Mouse (Mus musculus) T-helper 2 cell (primary cell): ENCODE measurements at regions not wholly inside any gene's neighbourhood (a gene's known extent, or its start where the extent isn't known, plus 50 kb on each side); places are given as distances from the start of the nearest gene placed in this dataset.
"Not testable (repeated sequence)": the region's sequence is repeated elsewhere in the genome, so short reads cannot be mapped to it uniquely, and the experiment has no call there.

Source experiments
- in situ Hi-C: fragments of 300-600 bp; cut with MboI, MseI; formaldehyde crosslinking; loops from one replicate; pipeline ENCODE4 v1.15.1; 2025; ENCODE audit warnings: high pct_unique_total_duplicates

DNA sequence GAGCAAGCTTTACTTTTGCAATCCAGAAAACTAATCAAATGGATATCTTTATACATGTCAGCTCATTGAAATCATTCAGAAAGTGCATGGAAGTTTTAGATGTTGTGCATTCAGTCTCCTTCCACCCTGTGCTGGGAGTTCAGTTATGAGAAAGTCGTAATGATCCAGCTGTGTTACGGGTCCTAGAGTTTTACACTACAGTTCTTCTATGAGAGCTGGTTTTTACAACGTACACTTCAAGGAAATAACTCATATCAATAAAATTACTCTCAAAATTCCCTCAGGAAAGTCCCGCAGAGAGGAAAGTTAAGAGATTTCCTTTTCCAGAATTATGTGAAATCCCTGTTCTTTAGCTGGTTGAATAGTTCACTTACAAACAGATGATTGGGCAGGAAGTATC lies 418.1 kb upstream of the Slc10a2 start:
- in situ Hi-C loops = no loop called here

DNA sequence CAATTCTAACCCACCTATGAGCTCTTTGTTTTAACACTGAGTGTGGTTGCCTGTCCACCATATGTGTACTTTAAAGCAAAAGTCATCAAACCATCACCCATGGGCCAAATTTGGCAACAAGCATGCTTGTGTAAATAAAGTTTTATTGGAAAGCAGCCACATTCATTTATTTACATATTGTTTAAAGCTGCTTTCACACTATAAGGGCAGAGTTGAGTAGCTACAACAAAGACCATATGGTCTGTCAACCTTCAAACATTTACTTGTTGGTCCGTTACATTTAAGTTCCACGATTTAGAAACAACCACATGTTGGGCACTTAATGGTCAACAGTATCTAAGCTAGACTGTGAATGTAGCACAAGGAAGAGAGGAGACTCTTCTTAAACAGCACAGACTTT lies 390.7 kb upstream of the Slc10a2 start:
- in situ Hi-C loops = loop anchor here (10.0 kb wide), 1 partner anchor 1929 kb away; no protein-coding TSS in a partner anchor

DNA sequence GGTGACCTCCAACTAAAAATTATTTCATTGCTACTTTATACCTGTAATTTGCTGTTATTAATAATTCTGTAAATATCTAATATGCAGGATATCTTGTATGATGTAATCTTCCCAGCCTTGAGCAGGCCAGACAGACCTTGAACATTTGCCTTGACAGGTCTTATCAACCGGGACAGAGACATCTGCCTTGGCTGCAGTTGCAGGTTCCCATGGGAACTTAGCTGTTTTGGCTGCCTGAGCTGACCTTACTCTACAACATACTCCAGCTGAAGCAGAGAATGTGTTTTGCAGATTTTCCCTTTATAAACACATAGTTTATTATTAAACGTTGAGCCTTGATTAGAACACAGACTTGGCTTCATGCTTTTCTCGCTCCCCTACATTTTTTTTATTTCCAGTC lies 385.3 kb upstream of the Slc10a2 start:
- in situ Hi-C loops = loop anchor here (10.0 kb wide), 1 partner anchor 1934 kb away; no protein-coding TSS in a partner anchor

DNA sequence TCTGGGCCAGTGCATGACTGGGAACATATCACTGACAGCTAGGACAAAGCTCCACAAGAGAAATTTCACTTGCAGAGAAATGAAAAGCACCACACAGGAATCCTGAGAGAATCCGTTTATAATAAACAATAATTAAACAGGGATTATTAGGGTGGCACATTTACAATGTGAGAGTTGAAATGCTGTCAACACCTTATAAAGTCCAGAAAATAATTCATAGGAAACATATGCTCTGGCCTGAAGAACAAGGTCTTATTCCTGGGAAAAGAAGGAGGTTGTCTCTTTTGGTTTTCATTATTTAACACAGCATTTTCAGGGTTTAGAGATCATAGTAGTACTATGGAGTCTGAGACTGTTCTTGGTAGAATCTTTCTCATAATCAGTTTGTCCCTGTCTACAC lies 377.8 kb upstream of the Slc10a2 start:
- in situ Hi-C loops = loop anchor here (5.0 kb wide), 1 partner anchor 66 kb away; no protein-coding TSS in a partner anchor

DNA sequence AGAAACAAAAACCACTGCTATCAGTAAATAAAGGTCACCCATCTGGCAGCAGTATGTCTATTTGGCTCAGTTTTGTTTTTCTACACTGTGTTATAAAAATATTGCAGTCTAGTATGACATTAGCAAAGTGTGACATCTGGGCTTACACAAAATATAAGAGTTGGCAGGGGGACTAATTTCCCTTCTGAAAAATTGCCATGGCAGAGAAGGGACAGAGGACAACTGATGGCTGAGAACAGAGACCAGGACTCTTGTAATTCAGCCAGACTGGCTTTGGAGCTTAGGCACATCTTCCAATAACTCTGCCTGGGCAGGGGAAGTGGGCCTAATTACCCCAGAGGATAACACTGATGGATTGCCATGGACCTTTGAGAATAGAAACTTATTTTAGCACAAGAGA lies 367.8 kb upstream of the Slc10a2 start:
- in situ Hi-C loops = no loop called here

DNA sequence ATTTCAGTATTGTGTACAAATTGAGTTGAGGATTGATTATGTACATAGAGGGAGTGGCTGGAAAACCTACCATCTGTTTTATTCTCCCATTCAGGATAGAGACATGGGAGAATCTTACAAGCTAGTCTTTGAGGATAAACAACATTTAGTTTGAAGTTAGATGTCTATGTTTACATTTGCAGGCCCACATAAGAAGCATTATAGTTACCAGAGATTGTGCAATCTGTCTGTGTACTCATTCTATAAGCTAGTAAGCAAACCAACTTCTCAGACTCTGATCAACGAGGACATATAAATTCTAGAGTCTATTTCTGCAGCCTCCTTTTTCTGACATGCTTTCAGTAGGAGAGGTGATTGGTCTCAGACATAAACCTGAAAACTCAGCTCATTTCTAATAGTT lies 367.4 kb upstream of the Slc10a2 start:
- in situ Hi-C loops = no loop called here

DNA sequence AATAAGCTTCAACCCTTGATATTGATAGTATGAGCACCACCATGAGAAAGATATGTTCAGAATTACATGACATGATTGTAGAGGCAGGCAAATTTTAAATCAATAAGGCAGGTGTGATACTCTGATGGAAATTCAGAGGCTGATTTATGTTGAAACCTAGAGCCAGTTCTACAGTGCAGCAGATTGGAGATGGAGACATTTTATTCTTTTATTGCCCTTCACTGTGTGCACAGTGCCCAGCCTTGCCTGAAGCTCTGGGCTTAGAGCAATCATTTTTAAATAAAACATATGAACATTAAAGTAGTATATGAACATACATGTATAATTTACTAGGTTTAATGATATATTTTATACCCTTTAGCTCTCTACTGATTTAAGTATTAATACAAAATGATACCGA lies 352.5 kb upstream of the Slc10a2 start:
- in situ Hi-C loops = no loop called here

DNA sequence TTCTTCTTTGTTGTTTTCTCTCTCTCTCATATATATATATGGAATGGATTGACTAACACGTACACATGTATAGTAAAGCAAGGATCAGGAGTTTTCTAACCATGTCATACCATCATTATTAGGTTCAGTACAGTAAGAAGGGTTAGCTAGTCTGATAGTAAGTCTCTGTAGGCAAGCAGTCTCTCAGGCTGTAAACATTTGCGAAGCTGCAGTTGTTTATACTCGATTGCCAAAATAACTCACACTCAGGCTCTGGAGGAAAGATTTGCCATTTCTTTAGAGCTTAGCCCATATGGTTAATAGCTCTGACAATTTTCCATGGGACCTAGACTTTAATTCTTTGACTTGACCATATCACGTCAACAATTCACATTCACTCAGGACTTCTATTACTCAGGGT lies 348.3 kb upstream of the Slc10a2 start:
- in situ Hi-C loops = no loop called here

DNA sequence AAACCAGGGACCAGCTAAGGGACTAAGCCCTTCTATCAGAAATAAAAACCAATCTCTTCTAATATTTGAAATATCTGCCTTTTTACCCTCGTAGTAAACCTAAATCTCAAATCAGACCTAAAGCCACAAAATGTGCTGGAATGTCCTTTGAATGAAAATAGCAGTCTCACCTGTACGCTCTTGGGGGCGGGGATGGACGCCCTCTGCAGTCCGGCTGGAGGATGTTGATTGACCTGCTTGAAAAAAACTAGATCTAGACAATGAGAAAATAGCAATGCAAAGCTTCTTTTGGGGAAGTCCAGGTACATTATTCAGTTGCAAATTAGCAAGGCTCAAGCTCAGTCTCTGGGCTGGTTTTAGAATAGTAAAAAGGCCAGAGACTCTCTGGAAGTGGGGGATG lies 337.1 kb upstream of the Slc10a2 start:
- in situ Hi-C loops = not testable (repeated sequence)

DNA sequence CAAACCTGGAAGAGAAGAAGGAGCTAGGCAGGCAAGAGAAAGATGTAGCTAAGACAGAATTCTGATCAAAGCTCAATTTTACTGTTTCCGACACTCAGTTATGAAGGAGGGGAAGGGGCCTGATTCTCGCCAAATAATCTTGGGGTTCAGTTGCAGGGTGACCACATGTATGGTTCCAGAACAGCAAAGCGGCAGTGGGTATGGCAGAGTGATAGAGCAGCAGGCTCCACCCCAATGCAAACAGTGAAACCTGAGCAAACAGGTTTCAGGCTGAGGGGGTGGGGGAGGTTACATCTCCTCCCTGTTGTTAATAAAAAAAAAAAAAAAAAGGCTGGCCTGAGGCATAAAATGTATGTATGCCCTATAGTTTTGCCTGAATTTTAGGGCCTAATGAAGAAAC lies 335.3 kb upstream of the Slc10a2 start:
- in situ Hi-C loops = not testable (repeated sequence)

DNA sequence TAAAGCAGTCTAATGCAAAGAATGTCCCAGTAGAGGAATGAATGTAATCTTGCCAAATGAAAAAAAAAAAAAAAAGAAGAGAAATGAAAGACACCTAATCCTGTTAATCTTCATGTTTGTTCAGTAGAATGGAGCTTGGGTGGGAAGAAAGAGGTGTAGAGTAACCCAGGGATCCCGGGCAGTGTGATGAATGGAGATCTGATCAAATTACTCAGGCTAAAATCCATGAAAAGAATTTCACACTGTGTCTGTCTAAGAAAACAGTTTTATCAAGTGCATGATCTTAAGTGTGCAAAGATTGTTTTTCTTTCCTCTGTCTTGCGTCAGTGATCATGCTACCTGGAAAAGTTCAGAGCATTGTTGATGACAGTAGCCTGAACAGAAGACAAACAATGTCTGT lies 333.9 kb upstream of the Slc10a2 start:
- in situ Hi-C loops = no loop called here

DNA sequence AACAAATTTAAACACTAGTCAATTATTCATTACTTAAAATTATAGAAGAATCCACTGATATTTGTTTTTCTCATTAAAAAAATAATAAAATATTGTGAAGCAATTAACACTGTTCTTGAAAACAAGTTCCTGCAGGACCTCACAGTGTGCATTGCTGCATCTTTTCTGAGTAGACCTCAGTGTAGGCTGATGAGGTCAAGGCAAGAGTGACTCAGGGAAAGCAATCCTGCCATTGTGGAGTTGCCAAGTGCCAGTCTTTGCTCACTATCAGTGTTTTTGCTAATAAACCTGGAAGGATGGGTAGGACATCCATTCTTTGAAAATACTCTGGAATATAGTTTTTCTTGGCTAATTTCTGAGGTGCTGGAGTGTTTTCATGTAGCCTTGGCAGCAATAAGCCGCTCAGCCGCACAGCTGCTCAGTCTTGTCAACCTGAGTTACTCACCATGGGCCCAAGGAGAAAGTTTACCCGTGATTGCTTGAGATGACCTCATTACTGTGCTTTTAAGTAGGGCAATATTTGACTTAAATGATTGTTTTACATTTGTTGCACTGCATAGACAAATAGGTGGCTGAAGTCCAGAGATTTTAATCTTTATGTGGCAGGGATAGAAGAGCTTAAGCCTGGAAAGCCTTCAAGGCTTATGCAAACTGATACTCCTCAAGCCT lies 323.3 kb upstream of the Slc10a2 start:
- in situ Hi-C loops = no loop called here

DNA sequence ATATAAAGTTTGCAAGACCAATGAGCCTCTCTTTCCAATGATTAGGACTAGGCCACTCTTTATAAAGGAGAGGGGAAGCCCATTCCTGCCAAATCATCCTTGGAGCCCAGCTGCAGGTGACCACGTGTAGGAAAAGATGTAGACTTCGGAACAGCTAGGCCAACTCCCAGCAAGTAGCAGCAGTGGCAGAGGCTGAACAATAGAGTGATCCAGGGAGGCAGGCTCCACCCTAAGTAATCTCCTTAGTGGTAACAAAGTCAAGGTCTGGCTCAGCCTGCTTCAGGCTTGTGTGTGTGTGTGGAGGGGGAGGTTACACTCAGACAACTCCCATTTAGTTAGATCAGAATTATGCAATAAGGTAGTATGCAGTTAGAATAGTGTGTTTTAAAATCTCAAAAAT lies 311.7 kb upstream of the Slc10a2 start:
- in situ Hi-C loops = loop anchor here (5.0 kb wide), 1 partner anchor 65 kb away; no protein-coding TSS in a partner anchor

DNA sequence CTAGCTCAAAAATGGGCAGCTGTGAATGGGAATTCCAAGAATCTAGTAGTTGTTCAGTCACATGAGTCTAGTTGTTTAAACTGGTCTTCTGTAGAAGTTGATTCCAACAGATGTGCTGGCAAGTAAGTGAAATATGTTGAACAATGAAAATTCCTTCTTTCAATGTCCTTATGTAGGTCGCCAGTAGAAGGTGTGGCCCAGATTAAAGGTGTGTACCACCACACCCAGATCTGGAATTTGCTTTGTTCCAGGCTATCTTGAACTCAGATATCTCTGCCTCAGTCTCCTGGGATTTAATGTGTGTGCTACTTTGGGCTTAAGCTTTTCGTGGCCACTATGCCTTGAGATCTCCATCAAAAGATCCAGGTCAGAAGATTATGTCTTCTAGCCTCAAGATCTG lies 279.7 kb upstream of the Slc10a2 start:
- in situ Hi-C loops = no loop called here

DNA sequence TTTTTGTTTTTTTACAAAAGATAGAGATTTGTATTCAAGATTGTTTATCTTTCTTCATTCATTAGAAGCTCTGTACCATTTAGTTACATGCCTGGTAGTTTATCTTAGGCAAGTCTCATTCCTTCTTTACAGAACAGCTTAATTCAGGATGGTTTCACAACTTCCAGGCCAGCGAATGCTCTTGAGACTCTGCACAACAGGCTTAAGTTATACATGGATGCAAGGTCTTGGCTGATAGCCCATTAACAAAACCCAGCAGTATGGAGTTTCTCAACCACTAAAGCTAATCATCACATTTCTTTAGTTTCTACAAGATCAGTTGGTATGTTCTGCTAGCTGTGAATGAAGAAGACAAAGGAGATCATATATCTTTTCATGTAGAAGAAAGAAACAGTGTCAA lies 272.9 kb upstream of the Slc10a2 start:
- in situ Hi-C loops = no loop called here

DNA sequence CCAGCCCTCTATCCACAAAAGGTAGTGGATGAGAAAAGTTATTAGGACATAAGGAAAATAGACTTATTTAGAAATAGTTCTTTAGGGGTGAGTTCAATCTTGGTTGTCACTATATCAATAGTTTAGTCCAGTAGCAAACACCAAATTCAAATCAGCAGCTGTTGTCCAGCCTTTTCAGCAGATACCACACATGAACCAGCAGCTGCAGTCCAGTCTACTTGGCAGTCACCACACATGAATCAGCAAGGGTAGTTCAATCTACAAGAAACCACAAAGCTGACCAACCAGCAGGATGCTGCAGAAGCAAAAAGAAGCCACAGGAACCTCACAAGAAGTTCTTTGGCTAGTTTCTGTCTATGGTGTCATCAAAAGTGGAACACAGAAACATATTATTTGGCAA lies 234.8 kb upstream of the Slc10a2 start:
- in situ Hi-C loops = no loop called here

DNA sequence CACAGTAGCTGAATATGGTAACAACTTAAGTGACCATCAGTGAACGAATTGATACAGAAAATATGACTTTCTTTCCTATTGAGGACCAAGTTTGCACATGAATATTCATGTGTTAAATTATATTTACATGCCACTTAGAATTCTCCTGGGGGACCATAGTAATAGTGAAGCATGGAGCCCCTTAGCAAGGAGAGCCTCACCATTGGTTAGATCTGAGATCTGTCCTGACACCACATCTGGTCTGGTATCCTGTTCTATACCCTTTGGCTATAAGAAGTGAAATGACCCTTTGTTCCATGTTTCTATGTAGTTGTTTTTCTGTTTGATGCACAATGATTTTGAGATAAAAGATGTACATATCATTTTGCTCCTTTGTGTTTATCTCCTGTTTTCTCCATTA lies 209.4 kb upstream of the Slc10a2 start:
- in situ Hi-C loops = no loop called here

DNA sequence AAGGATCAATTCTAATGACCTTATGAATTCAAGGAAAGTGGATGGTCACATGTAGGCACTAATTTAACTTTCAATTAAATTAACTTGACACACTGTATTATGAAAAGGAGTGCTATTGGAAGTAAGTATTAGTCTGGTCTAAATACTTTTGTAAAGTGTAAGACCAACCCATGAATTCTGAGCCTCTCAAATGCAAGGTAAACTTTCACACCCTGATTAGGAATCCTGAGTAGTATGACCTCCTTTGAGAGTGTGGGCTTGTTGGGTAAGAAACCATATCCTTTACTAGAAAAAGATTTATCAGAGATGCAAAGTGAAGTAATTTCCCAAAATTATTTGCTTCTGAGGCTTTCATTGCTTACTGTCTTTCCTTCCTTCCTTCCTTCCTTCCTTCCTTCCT lies 194.8 kb upstream of the Slc10a2 start:
- in situ Hi-C loops = no loop called here

DNA sequence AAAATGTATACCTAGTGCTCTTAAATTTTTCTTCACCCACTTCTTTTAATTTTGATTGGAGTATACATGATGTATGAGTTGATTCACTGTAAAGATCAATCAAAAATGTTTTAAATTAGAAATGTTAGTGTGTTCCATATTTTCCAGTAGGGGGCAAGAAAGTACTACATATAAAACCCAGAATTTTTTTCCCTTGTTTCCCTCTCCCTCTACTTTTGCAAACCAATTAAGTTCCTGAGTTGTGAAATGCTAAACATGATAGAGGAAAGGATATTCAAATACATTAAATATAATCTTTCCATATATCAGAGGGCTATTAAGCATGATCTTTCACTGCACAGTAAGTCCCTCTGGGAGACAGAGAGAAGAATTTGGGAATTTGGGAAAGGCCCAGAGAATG lies 192.0 kb upstream of the Slc10a2 start:
- in situ Hi-C loops = no loop called here

DNA sequence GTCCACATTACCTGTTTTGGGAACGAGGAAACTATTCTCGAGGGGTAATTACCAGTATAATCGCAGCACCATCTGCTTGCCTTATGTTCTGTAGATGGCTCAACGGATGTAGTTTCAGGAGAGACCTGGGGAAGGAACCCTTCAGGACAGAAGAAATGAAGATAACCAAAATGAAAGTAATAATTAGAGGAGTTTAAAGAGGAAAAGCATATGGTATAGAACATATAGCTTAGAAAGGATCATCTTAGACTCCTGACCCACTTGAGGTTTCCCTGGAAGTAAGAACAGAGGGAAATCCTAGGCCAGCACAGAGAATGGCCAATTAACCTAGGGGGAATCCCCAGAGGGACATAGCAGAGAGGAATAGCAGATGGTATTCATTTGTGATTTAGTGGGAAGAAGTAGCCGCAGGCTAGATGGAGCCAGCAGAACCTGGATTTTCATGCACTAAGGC lies 180.6 kb upstream of the Slc10a2 start:
- in situ Hi-C loops = no loop called here

DNA sequence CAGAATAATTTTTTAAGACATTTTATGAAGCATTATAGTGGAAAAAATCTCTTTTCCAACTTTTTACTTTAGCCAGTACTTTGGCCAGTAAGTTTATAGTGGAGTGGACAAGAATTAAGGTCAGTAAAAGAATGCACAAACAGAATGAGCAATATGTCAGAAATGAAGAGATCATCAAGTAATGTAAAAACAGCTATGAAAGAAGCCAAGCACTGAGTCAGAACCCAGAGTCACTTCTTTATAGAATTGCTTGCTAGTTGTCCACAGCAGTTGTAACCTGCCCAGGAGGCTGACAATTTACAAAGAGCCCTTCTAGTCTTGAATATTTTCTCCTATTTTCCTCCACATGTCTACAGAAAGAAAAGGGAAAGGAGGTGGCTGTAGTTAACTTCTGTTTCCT lies 178.6 kb upstream of the Slc10a2 start:
- in situ Hi-C loops = no loop called here

DNA sequence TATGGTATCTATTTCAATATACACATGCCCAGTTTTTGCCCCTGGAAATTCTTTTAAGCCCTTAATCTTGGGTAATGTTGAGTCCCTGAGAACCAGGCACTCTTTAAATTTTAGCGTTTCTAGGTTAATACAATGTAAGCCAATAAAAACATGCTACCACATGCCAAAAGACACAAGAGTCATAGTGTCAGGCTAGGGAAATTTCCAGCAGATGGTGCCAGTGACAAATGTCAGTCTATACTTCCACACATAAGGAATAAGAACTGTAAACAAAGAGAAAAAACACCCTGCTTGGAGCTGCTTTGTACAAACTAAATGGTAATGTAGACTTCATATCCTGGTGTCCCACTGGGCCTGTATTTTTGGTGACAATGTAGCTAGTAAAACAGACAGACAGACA lies 157.2 kb upstream of the Slc10a2 start:
- in situ Hi-C loops = no loop called here

DNA sequence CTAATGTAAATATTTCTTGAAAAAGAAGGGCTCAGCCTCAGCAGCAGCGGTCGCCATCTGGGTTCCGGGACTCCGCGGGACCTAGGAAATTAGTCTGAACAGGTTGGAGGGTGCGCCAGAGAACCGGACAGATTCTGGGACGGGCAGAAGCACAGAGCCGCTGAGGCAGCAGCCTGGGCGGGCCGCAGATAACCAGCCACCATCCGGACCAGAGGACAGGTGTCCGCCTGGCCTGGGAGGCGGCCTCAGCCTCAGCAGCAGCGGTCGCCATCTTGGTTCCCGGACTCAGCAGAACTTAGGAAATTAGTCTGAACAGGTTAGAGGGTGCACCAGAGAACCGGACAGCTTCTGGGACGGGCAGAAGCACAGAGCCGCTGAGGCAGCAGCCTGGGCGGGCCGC lies 136.7 kb upstream of the Slc10a2 start:
- in situ Hi-C loops = not testable (repeated sequence)
